9 mouse cellular contexts compared by ENCODE assay signal in genomic region chr12:118186881-118187489, GRCm38 (mm10). TPM values are rescaled to one million over a fixed set of nuclear protein-coding genes. Genes with fewer than 3 reads are reported as not detected.
DNase-seq lines count a peak whose midpoint lies in the region; ATAC-seq lines count a peak whose summit lies in the region.
"Had no signal": no experiment of that assay in that cellular context is flagged by ENCODE, and none has a peak within 500 bp of the region (broad histone marks: within the 10 kb centered on the region; RNA-seq: fewer than 3 reads in every experiment).

No protein-coding gene starts in this region.

- ATAC-seq in liver, embryonic 13.5 days (ENCODE audit: low read depth) = no peak
- no peak for ATAC-seq in liver, embryonic 12.5 days
- ATAC-seq in midbrain, embryonic 14.5 days (ENCODE audit: low FRiP score, low TSS enrichment) = no peak
- ATAC-seq in monocyte, adult 5-6 weeks (replicated peaks; ENCODE audit: insufficient number of reproducible peaks, low FRiP score, low TSS enrichment, poor library complexity, severe bottlenecking) = no peak
- ATAC-seq: Patski had no signal

- peak overlapping the region; percentile 24; the same call in 1 of the 2 replicates for H3K27ac ChIP-seq in liver, embryonic 13.5 days
- no peak overlapping the region for H3K27ac ChIP-seq in liver, embryonic 12.5 days
- H3K27ac ChIP-seq in midbrain, embryonic 14.5 days (replicated peaks; ENCODE audit: low read depth, low read length) = no peak overlapping the region

- H3K9me3 ChIP-seq in liver, embryonic 13.5 days (replicated peaks) = no peaks in the 10 kb centered on the region
- H3K9me3 ChIP-seq in liver, embryonic 12.5 days (replicated peaks) = no peaks in the 10 kb centered on the region
- H3K9me3 ChIP-seq in midbrain, embryonic 14.5 days (ENCODE audit: control insufficient read depth, low read length) = no peaks in the 10 kb centered on the region

- no peak for DNase-seq in liver, embryonic 13.5 days
- DNase-seq in cerebellum, adult 11 months = peak; percentile 16
- DNase-seq in embryo, embryonic 11.5 days (ENCODE audit: low read depth, low spot score) = peak; percentile 17
- peak; percentile 9 for DNase-seq in midbrain, embryonic 14.5 days
- no peak for DNase-seq in thymus, postnatal 10 days (ENCODE audit: low spot score in 2 of 2)
- DNase-seq: lung, adult 18-20 months had no signal

- H3K27me3 ChIP-seq in liver, embryonic 13.5 days = no peaks in the 10 kb centered on the region
- no peaks in the 10 kb centered on the region; the same call in 1 of the 2 replicates for H3K27me3 ChIP-seq in liver, embryonic 12.5 days (replicated peaks)
- no peaks in the 10 kb centered on the region for H3K27me3 ChIP-seq in midbrain, embryonic 14.5 days (ENCODE audit: control insufficient read depth, insufficient read depth, low read length)

- H3K4me2 ChIP-seq in liver, embryonic 13.5 days = no peak overlapping the region
- no peak overlapping the region for H3K4me2 ChIP-seq in liver, embryonic 12.5 days
- no peak overlapping the region for H3K4me2 ChIP-seq in midbrain, embryonic 14.5 days (ENCODE audit: low read length)

- H3K9ac ChIP-seq in liver, embryonic 13.5 days = no peak overlapping the region
- no peak overlapping the region for H3K9ac ChIP-seq in liver, embryonic 12.5 days
- H3K9ac ChIP-seq in midbrain, embryonic 14.5 days (replicated peaks; ENCODE audit: low read length) = no peak overlapping the region

- 36% methylated on average over 4 of the region's 4 CpGs for WGBS in liver, embryonic 13.5 days (ENCODE audit: insufficient replicate concordance)
- WGBS in liver, embryonic 12.5 days (ENCODE audit: insufficient replicate concordance) = 40% methylated on average over 4 of the region's 4 CpGs
- 22% methylated on average over 4 of the region's 4 CpGs for WGBS in midbrain, embryonic 14.5 days

- H3K4me3 ChIP-seq in liver, embryonic 13.5 days (replicated peaks) = no peak overlapping the region
- no peak overlapping the region for H3K4me3 ChIP-seq in liver, embryonic 12.5 days
- no peak overlapping the region for H3K4me3 ChIP-seq in midbrain, embryonic 14.5 days (replicated peaks; ENCODE audit: low read depth, low read length)

- peaks cover 20% of the 10 kb centered on the region for H3K4me1 ChIP-seq in liver, embryonic 13.5 days (replicated peaks)
- H3K4me1 ChIP-seq in liver, embryonic 12.5 days = peaks cover 13% of the 10 kb centered on the region; the same call in 1 of the 2 replicates
- H3K4me1 ChIP-seq in midbrain, embryonic 14.5 days (ENCODE audit: control insufficient read depth, insufficient read depth, low read length) = no peaks in the 10 kb centered on the region

- no peaks in the 10 kb centered on the region for H3K36me3 ChIP-seq in liver, embryonic 13.5 days
- no peaks in the 10 kb centered on the region for H3K36me3 ChIP-seq in liver, embryonic 12.5 days
- no peaks in the 10 kb centered on the region for H3K36me3 ChIP-seq in midbrain, embryonic 14.5 days (ENCODE audit: control insufficient read depth, insufficient read depth, low read length)

RNA-seq across cellular contexts. Expression of gene Dnah11, which starts 11.9 kb away (rescaled TPM):
- polyA plus RNA-seq in liver, embryonic 13.5 days (2015; fragmentation: Nextera tagmentation; extraction: Ambion mirVana) = 0.02 and 0.07 TPM in 2 replicates
- polyA plus RNA-seq in liver, embryonic 12.5 days (2016; fragmentation: Nextera tagmentation; extraction: Ambion mirVana) = 0.05 and 0.07 TPM in 2 replicates
- 0.13 and 0.16 TPM in 2 replicates for polyA plus RNA-seq in midbrain, embryonic 14.5 days (2014; fragmentation: Nextera tagmentation; extraction: Ambion mirVana)
- 0.21 to 0.49 TPM (median 0.38 TPM) in 3 replicates for total RNA-seq in monocyte, adult 5-6 weeks (2017)
- polyA plus RNA-seq: Patski had no signal

Comparison
In these comparisons a context has a peak if more than half of its experiments do, and no peak if none do; other contexts are left out.
1. DNase-seq: peak in cerebellum, adult 11 months (single experiment), embryo, embryonic 11.5 days (single experiment) and midbrain, embryonic 14.5 days (single experiment); none in liver, embryonic 13.5 days (single experiment) and thymus, postnatal 10 days (0 of 2).